Mouse (Mus musculus) c-Kit-positive CD71-negative TER-119-negative erythroid progenitor cells, embryonic 14.5 days (primary cell): ENCODE results near the gene Sprr2a2.
"Not testable (repeated sequence)": the region's sequence is repeated elsewhere in the genome, so short reads cannot be mapped to it uniquely, and the experiment has no call there.

ENCODE experiments used
- DNase-seq: peaks from one replicate; pipeline ENCODE4 v3.0.0-alpha.2; 2013; ENCODE audit warnings: low read depth

Gene Sprr2a2

DNA sequence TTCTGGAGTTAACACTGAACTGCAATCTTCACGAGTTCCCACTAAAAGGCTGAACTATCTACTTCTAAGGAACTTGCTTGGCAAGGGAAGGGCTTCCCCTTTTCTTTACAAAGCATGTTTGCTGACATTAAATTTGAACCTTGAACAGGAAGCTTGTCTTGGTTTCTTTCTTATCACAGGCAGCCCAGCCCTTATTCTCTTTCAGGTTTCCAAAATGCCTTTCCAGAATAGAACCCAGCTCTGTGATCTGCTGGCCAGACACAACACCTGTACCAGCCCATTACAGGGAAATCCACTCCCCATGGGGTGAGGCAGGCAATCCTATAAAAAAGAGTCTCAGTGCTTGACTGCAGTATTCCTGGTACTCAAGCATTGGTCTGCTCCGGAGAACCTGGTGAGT is at the start of gene Sprr2a2, which contains the start of gene Sprr2a1:
Sprr2a2 (plus strand) TSS at position 352 of the 400 bp plus-strand sequence.
Sprr2a1 (plus strand) TSS at position 231 of the 400 bp plus-strand sequence.
- not testable (repeated sequence) for DNase-seq

DNA sequence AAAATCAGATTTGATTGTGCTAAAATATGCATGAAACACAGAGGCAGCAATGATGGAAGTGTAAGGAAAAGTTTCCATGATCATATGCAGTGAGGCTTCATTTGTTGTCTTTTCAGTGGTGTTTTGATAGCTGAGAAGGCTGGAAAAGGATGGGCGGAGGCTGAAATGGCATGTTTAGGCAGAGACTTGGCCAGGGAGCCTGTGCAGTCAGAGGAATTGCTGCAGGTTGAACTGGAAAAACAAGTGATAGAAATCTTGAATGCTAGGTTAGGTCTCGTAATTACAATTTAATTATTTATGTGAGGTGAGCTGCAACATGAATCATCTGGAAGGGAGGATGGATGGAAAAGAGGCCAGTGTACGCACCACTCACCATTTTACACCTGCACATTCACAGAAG is 45.9 kb upstream of the Sprr2a2 start:
- DNase-seq, result no peak

DNA sequence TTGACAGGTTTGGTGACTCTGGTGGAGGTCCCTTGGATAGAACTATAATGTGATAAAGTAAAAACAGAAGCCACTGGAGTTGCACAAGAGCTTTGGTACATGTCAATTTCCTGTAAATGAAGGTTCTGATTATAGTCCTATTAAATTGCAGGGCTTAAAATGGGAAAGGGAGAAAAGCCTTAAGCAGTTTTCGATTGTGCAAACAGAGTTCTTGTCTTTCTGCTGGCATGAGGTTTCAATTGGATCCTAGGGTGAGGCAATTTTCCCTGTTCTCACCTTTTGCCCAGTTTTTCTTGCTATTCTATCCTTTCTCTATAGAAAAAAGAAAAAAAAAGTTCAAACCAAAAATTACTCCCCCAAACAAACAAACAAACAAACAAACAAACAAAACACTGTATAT is 38.8 kb upstream of the Sprr2a2 start:
- DNase-seq, result no peak

DNA sequence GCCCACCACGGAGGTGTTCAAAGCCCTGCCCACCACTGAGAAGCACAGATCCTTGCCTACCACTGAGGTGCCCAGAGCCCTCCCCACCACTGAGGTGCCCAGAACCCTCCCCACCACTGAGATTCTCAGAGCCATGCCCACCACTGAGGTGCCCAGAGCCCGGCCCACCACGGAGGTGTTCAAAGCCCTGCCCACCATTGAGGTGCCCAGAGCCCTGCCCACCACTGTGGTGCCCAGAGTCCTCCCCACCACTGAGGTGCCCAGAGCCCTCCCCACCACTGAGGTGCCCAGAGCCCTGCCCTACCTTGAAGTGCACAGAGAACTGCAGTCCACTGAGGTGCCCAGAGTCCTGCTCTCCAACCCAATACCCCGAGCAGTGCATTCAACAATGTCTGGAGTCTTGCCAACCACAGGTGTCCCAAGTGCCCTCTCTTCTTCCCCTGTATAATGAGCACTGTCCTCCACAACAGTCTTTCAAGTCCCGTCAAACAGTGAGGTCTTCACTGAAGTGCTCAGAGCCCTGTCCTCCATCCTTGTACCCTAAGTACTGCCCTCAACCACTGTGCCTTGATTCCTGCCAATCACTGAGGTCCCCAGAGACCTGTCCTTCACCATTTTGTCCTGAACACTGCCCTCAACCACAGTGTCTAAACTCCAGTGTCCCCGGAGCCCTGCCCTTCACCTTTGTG is 20.1 kb upstream of the Sprr2a2 start:
- DNase-seq, result no peak

DNA sequence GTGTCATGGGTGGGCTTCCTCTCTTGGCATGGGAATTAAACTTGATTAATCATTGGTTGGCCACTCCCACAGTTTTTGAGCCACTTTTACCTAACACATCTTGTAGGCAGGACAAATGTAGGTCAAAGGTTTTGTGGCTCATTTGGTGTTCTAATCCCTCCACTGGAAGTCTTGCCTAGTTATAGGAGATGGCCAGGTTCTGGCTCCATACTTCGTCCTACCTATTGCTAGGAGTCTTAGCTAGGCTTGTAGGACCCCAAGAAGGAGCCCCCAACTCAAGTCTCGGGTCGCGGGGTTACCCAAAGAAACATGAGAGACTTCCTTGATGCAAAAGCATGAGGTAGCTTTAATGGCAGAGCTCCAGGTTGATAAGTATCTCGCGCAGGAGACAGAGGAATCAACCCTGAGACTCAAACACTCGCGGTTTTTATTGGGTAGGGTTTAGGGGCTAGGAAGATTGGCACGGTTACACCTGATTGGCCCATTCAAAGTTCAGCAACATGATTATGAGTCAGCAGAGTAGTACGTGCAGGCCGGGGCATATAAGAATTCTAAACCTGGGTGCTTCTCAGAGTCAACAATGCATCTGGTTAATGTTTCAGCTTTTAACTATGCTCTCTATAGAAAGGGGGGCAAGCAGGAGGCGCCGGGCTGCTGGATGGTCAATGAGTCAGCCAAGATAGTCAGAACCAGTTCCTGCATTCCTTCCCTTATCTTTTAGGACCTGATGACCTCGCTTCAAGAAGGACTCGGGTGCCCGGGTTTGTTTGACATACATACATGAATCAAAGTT is 4.4 kb upstream of the Sprr2a2 start:
- not testable (repeated sequence) for DNase-seq

DNA sequence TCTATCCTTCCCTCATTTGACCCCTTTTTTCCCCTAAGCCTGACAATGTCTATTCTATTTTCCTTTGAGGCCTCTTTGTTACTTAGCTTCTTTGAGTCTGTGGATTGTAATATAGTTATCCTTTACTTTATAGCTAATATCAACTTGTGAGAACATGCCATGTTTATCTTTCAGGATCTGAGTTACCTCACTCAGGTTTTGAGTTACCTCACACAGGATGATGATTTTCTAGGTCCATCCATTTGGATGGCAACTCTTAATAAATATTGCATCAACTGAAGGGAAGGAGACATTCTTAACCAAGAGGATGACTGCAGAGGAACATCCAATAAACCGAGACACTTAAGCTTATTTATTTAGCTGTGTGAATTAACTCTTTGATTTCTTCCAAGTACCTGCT is 3.7 kb upstream of the Sprr2a2 start:
- not testable (repeated sequence) for DNase-seq

DNA sequence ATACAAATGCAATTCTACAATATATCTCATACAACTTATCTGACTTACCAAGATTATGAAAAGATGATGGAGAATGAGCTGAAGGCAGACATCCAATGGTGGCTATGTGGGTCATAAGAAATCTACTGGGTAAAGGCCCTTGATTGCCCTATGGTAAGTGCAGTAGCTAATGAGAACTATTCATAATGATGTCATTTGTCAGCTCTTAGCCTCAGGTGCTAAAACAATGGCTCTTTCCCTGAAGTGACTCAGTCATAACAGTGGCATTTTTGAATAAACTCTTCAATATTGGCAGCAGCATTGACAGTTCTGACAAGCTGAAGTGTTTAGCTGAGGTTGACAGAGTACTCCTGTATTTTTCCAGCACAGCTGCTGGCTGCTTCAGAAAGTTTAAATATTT is 2.1 kb upstream of the Sprr2a2 start:
- DNase-seq, result not testable (repeated sequence)

DNA sequence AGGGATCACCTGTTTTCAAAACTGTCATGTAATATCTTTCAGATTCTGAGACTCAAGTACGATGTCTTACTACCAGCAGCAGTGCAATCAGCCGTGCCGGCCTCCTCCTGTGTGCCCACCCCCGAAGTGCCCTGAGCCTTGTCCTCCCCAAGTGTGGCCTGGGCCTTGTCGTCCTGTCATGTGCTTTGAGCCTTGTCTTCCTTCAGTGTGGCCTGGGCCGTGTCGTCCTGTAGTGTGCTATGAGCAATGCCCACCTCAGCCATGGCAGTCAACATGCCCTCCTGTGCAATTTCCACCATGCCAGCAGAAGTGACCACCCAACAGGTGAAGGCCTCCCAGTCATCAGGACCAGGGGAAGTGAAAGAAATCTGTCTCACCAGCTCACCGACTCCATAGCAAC is 3.3 kb downstream of the Sprr2a2 start:
- not testable (repeated sequence) for DNase-seq

DNA sequence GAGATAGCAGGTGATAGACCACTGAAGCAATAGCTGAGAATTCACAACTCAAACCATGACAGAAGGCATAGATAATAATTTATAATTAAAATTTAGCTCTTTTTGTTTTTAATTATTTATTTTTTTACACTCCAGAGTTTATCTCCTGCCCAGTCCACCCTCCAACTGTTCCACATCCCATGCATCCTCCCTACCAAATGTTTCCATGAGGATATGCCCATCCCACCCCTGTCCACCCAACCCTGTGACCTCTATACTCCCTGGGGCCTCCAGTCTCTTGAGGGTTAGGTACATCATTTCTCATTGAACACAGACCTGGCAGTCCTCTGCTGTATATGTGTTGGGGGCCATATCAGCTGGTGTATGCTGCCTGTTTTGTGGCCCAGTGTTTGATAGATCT is 8.0 kb downstream of the Sprr2a2 start:
- not testable (repeated sequence) for DNase-seq

DNA sequence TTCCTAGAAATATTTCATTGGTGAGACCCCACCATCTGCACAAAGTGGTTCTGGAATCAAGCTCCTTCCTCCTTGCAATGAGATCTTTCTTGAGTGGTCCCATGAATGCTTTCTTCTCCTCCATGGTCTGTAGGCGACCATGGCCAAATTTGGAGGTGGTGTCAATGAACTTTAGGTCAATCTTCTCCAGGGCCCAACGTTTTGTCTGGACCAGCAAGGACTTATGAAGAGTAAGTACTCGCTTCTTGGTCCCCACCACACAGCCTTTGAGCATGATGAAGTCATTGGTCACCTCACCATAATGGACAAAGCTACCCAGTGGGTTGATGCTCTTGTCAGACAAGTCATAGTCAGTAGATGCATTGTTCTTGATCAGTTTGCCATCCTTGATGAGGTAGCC is 11.7 kb downstream of the Sprr2a2 start:
- DNase-seq, result not testable (repeated sequence)

DNA sequence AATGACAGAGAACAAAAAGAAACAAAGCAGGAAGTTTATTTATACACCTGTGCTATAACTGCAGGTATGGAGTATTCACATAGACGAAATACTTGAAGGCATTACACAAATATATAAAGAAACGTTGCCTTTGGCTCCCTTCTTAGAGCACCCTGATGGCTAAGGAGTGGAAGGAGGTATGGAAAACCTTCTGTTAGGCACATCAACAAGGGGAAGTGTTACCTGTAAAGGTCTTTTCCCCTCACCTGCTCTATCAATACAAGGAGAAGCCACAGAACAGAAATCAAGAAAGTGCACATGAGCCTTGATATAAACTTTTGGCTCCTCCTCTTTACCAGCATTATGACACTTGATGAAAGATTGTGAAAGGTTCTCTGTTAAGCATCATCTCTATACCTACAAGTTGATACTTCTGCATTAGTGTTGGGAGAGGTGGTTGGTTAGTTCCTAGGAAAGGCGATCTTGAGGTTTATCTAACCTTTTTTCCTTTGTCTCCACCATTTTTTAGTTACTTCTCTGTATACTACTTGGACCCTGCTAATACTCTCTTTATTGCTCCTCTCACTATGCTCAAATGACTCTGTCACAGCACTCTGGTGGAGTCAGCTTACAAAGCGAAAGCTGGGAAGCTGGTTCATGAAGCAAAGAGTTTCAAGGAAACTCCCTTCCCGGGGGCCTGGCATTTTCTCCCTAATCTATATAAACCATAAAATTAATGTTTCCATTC is 20.9 kb downstream of the Sprr2a2 start:
- DNase-seq, result not testable (repeated sequence)

DNA sequence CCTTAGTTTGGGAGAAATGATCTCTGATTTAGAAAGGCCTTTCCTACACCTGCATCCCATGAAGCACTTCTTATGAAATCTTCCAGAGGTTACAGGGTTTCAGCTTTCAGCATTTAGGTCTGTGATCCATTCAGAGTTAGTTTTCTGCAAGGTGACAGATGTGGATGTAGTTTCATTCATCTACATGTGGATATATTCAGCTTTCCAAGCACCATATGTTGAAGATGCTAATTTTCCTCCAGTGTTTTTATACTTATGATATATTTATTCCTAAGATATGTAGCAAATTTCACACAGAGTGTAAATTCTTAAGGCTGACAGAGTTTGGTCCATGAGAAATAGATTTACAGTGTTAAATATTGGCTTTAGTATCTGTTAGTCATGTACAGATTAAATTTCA is 23.0 kb downstream of the Sprr2a2 start:
- not testable (repeated sequence) for DNase-seq

DNA sequence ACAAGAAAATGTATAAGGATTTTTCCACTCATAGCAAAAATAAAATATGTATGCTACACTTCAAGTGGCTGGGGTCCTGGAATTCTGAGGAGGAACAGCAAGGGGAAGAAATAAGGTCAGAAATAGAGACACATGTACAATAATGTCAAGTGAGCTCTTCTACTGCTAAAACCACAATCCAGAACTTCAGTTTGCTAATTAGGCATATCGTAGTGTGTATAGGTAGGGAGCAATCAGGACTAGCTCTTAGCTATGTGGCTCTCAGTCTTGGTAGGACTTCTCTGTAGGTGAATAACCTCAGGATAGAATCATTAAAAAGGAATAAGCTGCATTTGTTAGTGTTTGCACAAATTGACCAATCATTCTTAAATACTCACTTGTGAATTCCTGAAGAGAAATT is 23.5 kb downstream of the Sprr2a2 start:
- DNase-seq, result not testable (repeated sequence)

DNA sequence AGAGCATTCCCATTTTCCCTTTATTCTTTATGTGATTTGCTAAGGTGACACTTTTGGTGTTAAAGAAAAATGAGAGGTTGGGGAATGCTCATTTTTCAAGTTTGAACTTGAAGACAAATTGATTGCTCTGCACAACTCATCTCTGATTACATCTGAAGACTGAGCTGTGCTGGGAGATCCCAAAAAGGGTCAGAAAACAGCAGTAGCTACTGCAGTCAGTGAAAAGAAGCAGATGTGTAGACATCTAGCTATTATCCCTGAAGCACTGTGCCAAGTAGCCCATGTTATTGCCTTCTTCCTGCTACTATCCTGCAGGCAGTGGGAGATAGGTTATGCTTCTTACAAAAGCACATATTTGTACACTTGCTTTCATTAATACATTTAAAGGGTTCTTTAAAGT is 29.1 kb downstream of the Sprr2a2 start:
- not testable (repeated sequence) for DNase-seq

DNA sequence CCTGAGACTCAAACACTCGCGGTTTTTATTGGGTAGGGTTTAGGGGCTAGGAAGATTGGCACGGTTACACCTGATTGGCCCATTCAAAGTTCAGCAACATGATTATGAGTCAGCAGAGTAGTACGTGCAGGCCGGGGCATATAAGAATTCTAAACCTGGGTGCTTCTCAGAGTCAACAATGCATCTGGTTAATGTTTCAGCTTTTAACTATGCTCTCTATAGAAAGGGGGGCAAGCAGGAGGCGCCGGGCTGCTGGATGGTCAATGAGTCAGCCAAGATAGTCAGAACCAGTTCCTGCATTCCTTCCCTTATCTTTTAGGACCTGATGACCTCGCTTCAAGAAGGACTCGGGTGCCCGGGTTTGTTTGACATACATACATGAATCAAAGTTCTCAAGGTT is 30.5 kb downstream of the Sprr2a2 start:
- not testable (repeated sequence) for DNase-seq

DNA sequence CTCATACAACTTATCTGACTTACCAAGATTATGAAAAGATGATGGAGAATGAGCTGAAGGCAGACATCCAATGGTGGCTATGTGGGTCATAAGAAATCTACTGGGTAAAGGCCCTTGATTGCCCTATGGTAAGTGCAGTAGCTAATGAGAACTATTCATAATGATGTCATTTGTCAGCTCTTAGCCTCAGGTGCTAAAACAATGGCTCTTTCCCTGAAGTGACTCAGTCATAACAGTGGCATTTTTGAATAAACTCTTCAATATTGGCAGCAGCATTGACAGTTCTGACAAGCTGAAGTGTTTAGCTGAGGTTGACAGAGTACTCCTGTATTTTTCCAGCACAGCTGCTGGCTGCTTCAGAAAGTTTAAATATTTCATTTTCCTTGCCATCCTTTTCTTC is 32.8 kb downstream of the Sprr2a2 start:
- DNase-seq, result not testable (repeated sequence)

DNA sequence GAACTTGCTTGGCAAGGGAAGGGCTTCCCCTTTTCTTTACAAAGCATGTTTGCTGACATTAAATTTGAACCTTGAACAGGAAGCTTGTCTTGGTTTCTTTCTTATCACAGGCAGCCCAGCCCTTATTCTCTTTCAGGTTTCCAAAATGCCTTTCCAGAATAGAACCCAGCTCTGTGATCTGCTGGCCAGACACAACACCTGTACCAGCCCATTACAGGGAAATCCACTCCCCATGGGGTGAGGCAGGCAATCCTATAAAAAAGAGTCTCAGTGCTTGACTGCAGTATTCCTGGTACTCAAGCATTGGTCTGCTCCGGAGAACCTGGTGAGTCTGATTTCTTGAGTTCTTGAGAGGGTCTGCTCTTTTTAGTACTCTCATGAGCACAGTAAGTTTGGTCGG is 34.7 kb downstream of the Sprr2a2 start:
- DNase-seq, result not testable (repeated sequence)

DNA sequence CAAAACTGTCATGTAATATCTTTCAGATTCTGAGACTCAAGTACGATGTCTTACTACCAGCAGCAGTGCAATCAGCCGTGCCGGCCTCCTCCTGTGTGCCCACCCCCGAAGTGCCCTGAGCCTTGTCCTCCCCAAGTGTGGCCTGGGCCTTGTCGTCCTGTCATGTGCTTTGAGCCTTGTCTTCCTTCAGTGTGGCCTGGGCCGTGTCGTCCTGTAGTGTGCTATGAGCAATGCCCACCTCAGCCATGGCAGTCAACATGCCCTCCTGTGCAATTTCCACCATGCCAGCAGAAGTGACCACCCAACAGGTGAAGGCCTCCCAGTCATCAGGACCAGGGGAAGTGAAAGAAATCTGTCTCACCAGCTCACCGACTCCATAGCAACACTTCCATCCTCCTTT is 38.1 kb downstream of the Sprr2a2 start:
- not testable (repeated sequence) for DNase-seq

DNA sequence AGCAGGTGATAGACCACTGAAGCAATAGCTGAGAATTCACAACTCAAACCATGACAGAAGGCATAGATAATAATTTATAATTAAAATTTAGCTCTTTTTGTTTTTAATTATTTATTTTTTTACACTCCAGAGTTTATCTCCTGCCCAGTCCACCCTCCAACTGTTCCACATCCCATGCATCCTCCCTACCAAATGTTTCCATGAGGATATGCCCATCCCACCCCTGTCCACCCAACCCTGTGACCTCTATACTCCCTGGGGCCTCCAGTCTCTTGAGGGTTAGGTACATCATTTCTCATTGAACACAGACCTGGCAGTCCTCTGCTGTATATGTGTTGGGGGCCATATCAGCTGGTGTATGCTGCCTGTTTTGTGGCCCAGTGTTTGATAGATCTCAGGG is 42.8 kb downstream of the Sprr2a2 start:
- DNase-seq, result not testable (repeated sequence)

DNA sequence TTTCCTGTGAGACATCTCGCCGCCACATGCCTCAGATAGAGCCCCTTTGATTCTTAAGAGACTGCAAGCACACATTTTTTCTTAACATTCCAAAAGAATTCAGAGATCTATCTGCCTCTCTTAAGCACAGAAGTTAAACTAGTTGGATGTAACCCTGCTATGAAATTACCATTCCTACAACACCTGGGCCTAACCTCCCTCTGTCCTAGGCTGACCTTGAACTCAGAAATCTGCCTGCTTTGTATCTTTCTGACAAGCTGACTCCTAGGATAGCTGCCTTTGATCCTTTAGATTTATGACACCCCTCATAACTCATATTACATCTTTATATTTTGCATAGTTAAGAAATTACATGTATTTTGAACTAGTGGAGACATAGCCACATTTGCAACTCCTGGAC is 47.7 kb downstream of the Sprr2a2 start:
- DNase-seq, result not testable (repeated sequence)

DNA sequence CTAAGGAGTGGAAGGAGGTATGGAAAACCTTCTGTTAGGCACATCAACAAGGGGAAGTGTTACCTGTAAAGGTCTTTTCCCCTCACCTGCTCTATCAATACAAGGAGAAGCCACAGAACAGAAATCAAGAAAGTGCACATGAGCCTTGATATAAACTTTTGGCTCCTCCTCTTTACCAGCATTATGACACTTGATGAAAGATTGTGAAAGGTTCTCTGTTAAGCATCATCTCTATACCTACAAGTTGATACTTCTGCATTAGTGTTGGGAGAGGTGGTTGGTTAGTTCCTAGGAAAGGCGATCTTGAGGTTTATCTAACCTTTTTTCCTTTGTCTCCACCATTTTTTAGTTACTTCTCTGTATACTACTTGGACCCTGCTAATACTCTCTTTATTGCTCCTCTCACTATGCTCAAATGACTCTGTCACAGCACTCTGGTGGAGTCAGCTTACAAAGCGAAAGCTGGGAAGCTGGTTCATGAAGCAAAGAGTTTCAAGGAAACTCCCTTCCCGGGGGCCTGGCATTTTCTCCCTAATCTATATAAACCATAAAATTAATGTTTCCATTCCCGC is 55.8 kb downstream of the Sprr2a2 start:
- not testable (repeated sequence) for DNase-seq

DNA sequence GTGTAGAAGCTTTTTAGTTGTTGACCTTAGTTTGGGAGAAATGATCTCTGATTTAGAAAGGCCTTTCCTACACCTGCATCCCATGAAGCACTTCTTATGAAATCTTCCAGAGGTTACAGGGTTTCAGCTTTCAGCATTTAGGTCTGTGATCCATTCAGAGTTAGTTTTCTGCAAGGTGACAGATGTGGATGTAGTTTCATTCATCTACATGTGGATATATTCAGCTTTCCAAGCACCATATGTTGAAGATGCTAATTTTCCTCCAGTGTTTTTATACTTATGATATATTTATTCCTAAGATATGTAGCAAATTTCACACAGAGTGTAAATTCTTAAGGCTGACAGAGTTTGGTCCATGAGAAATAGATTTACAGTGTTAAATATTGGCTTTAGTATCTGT is 57.8 kb downstream of the Sprr2a2 start:
- DNase-seq, result not testable (repeated sequence)
